Mouse (Mus musculus) CH12.LX (cell line): ENCODE measurements at regions not wholly inside any gene's neighbourhood (a gene's known extent, or its start where the extent isn't known, plus 50 kb on each side); places are given as distances from the start of the nearest gene placed in this dataset.

Experiments used
- CTCF ChIP-seq, 2 experiments: IDR thresholded peaks in 1 of 2; conservative IDR thresholded peaks in 1 of 2; 2 replicates each; pipeline ENCODE4 v1.5.1; 2011 to 2012; ENCODE audit warnings: low read depth in 2 of 2, low read length in 2 of 2, improper control_type of control experiment in 1 of 2, inconsistent platforms in 1 of 2, mild to moderate bottlenecking in 1 of 2, moderate library complexity in 1 of 2
- ELF1 ChIP-seq: IDR thresholded peaks from 2 replicates; pipeline ENCODE4 v1.6.1; 2014; ENCODE audit warnings: low read depth, mild to moderate bottlenecking, inconsistent platforms, low read length, improper control_type of control experiment
- ETS1 ChIP-seq: conservative IDR thresholded peaks from 2 replicates; pipeline ENCODE4 v1.6.1; 2012; ENCODE audit warnings: low read depth, mild to moderate bottlenecking, inconsistent platforms, low read length, improper control_type of control experiment, moderate library complexity
- GABPA ChIP-seq: IDR thresholded peaks from 2 replicates; pipeline ENCODE4 v1.6.1; 2012; ENCODE audit warnings: low read depth, low read length, improper control_type of control experiment, inconsistent platforms; ENCODE audit not compliant: insufficient replicate concordance
- MAFK ChIP-seq: IDR thresholded peaks from 2 replicates; pipeline ENCODE4 v1.6.1; 2011; ENCODE audit warnings: low read length, improper control_type of control experiment; ENCODE audit not compliant: insufficient replicate concordance
- MAX ChIP-seq: IDR thresholded peaks from 2 replicates; pipeline ENCODE4 v1.6.1; 2011; ENCODE audit warnings: low read length, improper control_type of control experiment
- MAZ ChIP-seq: IDR thresholded peaks from 2 replicates; pipeline ENCODE4 v1.6.1; 2012; ENCODE audit warnings: low read depth, mild to moderate bottlenecking, inconsistent platforms, low read length, improper control_type of control experiment, moderate library complexity
- MXI1 ChIP-seq: IDR thresholded peaks from 2 replicates; pipeline ENCODE4 v1.6.1; 2011; ENCODE audit warnings: mild to moderate bottlenecking, low read depth, low read length, improper control_type of control experiment
- POLR2A ChIP-seq: IDR thresholded peaks from 2 replicates; pipeline ENCODE4 v1.6.1; 2011; ENCODE audit warnings: low read depth, mild to moderate bottlenecking, improper control_type of control experiment, low read length
- RCOR1 ChIP-seq: conservative IDR thresholded peaks from 2 replicates; pipeline ENCODE4 v1.6.1; 2012; ENCODE audit warnings: low read depth, mild to moderate bottlenecking, inconsistent platforms, low read length, improper control_type of control experiment
- SMC3 ChIP-seq: IDR thresholded peaks from 2 replicates; pipeline ENCODE4 v1.6.1; 2011; ENCODE audit warnings: low read depth, low read length, improper control_type of control experiment
- UBTF ChIP-seq: IDR thresholded peaks from 2 replicates; pipeline ENCODE4 v1.6.1; 2012; ENCODE audit warnings: low read depth, mild to moderate bottlenecking, inconsistent platforms, low read length, improper control_type of control experiment, moderate library complexity
- ZC3H11A ChIP-seq: IDR thresholded peaks from 2 replicates; pipeline ENCODE4 v1.6.1; 2012; ENCODE audit warnings: low read depth, mild to moderate bottlenecking, inconsistent platforms, low read length, improper control_type of control experiment
- ZNF384 ChIP-seq: IDR thresholded peaks from 2 replicates; pipeline ENCODE4 v1.6.1; 2012; ENCODE audit warnings: low read depth, low read length, improper control_type of control experiment, inconsistent platforms

DNA sequence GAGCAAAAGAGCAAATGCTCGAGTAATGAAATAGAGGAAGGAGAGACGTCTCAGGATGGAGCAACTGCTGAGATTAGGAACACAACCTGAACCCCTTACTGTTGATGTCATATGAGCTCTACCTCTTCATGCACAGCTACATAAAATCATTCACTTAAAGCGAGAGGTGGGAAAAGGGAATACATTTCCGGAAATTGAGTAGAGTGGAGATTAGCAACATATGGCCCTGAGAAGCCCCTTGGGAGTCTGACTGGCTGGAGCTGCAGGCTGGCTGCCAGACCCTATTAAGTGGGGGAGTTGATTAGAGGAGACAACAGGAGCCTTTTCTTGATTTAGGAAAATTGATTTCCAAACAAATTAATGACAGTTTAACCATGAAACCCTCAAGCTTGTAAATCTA is 373.0 kb upstream of the Syt1 start:
- TF ChIP-seq CTCF (conservative IDR thresholded peaks at IDR 0.05 in 1 of 2, IDR thresholded peaks at IDR 0.05 in 1 of 2; ENCODE audit: low read depth in 2 of 2, low read length in 2 of 2) (no peak), UBTF (no peak), ZNF384 (no peak), MAZ (no peak), MAFK (no peak), POLR2A (no peak), ZC3H11A (no peak), ELF1 (no peak), GABPA (no peak), MAX (no peak), ETS1 (no peak), RCOR1 (no peak), MXI1 (no peak), SMC3 (no peak)
